11 mouse cellular contexts compared by ENCODE assay signal in the genomic region with DNA sequence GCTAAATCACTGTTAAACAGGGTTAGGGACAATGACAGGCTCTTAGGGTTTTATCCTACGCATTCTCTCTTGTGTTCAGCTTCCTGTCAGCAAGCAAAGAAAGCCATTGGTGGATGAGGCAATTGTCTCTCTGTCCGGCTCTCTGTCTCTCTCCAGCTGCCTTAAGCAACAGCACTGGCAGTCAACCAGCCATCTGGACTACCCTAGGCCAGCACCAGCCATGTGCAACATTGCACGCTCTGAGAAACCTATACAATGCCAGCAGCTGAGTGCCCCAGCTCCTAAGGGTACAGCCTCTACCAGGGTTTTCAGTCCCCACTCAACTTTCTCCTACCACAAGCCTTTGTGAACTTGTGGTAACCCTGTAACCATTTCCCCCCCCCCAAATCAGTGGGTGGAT. TPM values are rescaled to one million over a fixed set of nuclear protein-coding genes. Genes with fewer than 3 reads are reported as not detected.
DNase-seq lines count a peak whose midpoint lies in the region; ATAC-seq and TF ChIP-seq lines count a peak whose summit lies in the region.
"Had no signal": no experiment of that assay in that cellular context is flagged by ENCODE, and none has a peak within 500 bp of the region (broad histone marks: within the 10 kb centered on the region; RNA-seq: fewer than 3 reads in every experiment).

No protein-coding gene starts in this region.

- H3K4me3 ChIP-seq in liver, embryonic 14.5 days (ENCODE audit: insufficient read depth in 1 of 2, low read depth in 2 of 2, low read length in 2 of 2), result peak overlapping the region; percentile 82 to 100
- H3K4me3 ChIP-seq: forebrain, embryonic 13.5 days; hindbrain, embryonic 15.5 days had no signal

- no peaks in the 10 kb centered on the region for H3K27me3 ChIP-seq in liver, embryonic 14.5 days (ENCODE audit: control insufficient read depth, insufficient read depth, low read length)
- H3K27me3 ChIP-seq: forebrain, embryonic 13.5 days; hindbrain, embryonic 15.5 days had no signal

- ATAC-seq in liver, embryonic 14.5 days (ENCODE audit: insufficient read depth), result no peak
- no peak for ATAC-seq in megakaryocyte progenitor cell, adult 5-6 weeks (replicated peaks; ENCODE audit: poor library complexity)
- ATAC-seq: forebrain, embryonic 13.5 days had no signal

- peaks cover 22% of the 10 kb centered on the region for H3K36me3 ChIP-seq in liver, embryonic 14.5 days (replicated peaks; ENCODE audit: control insufficient read depth, insufficient read depth, low read depth)
- H3K36me3 ChIP-seq: hindbrain, embryonic 15.5 days had no signal

- peak overlapping the region; percentile 97 for H3K9ac ChIP-seq in liver, embryonic 14.5 days (replicated peaks)
- H3K9ac ChIP-seq: forebrain, embryonic 13.5 days; hindbrain, embryonic 15.5 days had no signal

- WGBS in liver, embryonic 14.5 days (ENCODE audit: insufficient replicate concordance), result 77% methylated on average over 3 of the region's 3 CpGs

- TF ChIP-seq CTCF in liver, embryonic 14.5 days (IDR thresholded peaks at IDR 0.05; ENCODE audit: low read depth), result no peak

- no peak for TF ChIP-seq EP300 in liver, embryonic 14.5 days (IDR thresholded peaks at IDR 0.05; ENCODE audit: low read depth)

- DNase-seq in heart, adult 18-20 months, result peak; percentile 67 to 69
- no peak for DNase-seq in heart, postnatal 4 days
- DNase-seq in lung, postnatal 14 days, result peak; percentile 17
- DNase-seq in lung, postnatal 25 days (ENCODE audit: low spot score), result no peak
- peak; percentile 26 for DNase-seq in heart, adult 8-10 months (ENCODE audit: low spot score)
- no peak for DNase-seq in liver, embryonic 14.5 days (ENCODE audit: low read depth in 3 of 3, low spot score in 3 of 3)
- DNase-seq in embryo, embryonic 10 days (ENCODE audit: low spot score), result no peak
- DNase-seq: cerebellum, postnatal 14 days had no signal

- H3K4me1 ChIP-seq in liver, embryonic 14.5 days (replicated peaks; ENCODE audit: control insufficient read depth in 2 of 2, insufficient read depth in 2 of 2, low read length in 1 of 2), result peaks cover 59 to 65% of the 10 kb centered on the region in 2 experiments

- H3K4me2 ChIP-seq in liver, embryonic 14.5 days (ENCODE audit: low read depth), result peak overlapping the region; percentile 94
- H3K4me2 ChIP-seq: forebrain, embryonic 13.5 days; hindbrain, embryonic 15.5 days had no signal

- H3K27ac ChIP-seq in liver, embryonic 14.5 days, result peak overlapping the region; percentile 92
- H3K27ac ChIP-seq: forebrain, embryonic 13.5 days; hindbrain, embryonic 15.5 days had no signal

- no peaks in the 10 kb centered on the region for H3K9me3 ChIP-seq in liver, embryonic 14.5 days (ENCODE audit: control insufficient read depth, low read length)
- H3K9me3 ChIP-seq: forebrain, embryonic 13.5 days; hindbrain, embryonic 15.5 days had no signal

RNA-seq across cellular contexts. Expression of a gene that starts 3.0 kb away (rescaled TPM):
- total RNA-seq in heart, adult 18-20 months (2021), result 10 to 100 TPM; 10.5 to 13.4 TPM
- 10 to 100 TPM; 20.4 to 21.6 TPM for total RNA-seq in heart, postnatal 4 days (2021)
- total RNA-seq in heart, adult 8-10 months (2022), result 10 to 100 TPM; 10.0 to 15.5 (median 12.4) TPM
- 66.6 and 75.0 TPM in 2 replicates for polyA plus RNA-seq in liver, embryonic 14.5 days (2012; rRNA removed)
- polyA plus RNA-seq in liver, embryonic 14.5 days (2014; fragmentation: Nextera tagmentation; extraction: Ambion mirVana), result 68.1 and 74.2 TPM in 2 replicates
- 12.6 and 19.4 TPM in 2 replicates for total RNA-seq in megakaryocyte progenitor cell, adult 5-6 weeks (2015)
- 24.3 and 26.0 TPM in 2 replicates for total RNA-seq in megakaryocyte progenitor cell, adult 5-6 weeks (2017)

RNA-seq across cellular contexts. Expression of a gene that starts 14.5 kb away (rescaled TPM):
- 100 to 1,000 TPM in 1 of 2 experiments, 10 to 100 TPM in 1; 99.7 to 125 TPM for total RNA-seq in heart, adult 18-20 months (2021)
- 100 to 1,000 TPM; 192 to 200 TPM for total RNA-seq in heart, postnatal 4 days (2021)
- total RNA-seq in heart, adult 8-10 months (2022), result 100 to 1,000 TPM in 2 of 4 experiments, 10 to 100 TPM in 2; 97.6 to 107 (median 102) TPM
- 221 and 273 TPM in 2 replicates for polyA plus RNA-seq in liver, embryonic 14.5 days (2012; rRNA removed)
- 461 and 495 TPM in 2 replicates for polyA plus RNA-seq in liver, embryonic 14.5 days (2014; fragmentation: Nextera tagmentation; extraction: Ambion mirVana)
- total RNA-seq in megakaryocyte progenitor cell, adult 5-6 weeks (2015), result 583 and 587 TPM in 2 replicates
- 525 and 594 TPM in 2 replicates for total RNA-seq in megakaryocyte progenitor cell, adult 5-6 weeks (2017)

RNA-seq across cellular contexts. Expression of a gene that starts 52.1 kb away (rescaled TPM):
- total RNA-seq in heart, adult 18-20 months (2021), result not detected
- under 1 TPM; 0.05 to 0.25 TPM for total RNA-seq in heart, postnatal 4 days (2021)
- total RNA-seq in heart, adult 8-10 months (2022), result under 1 TPM in 1 of 4 experiments, not detected in 3; 0.09 TPM
- polyA plus RNA-seq in liver, embryonic 14.5 days (2012; rRNA removed), result 0.01 and 0.04 TPM in 2 replicates
- polyA plus RNA-seq in liver, embryonic 14.5 days (2014; fragmentation: Nextera tagmentation; extraction: Ambion mirVana), result not detected in 2 replicates
- not detected in 2 replicates for total RNA-seq in megakaryocyte progenitor cell, adult 5-6 weeks (2015)
- total RNA-seq in megakaryocyte progenitor cell, adult 5-6 weeks (2017), result not detected in 2 replicates

Comparison
In these comparisons a context has a peak if more than half of its experiments do, and no peak if none do; other contexts are left out.
1. DNase-seq: peak in heart, adult 18-20 months (2 of 2), lung, postnatal 14 days (single experiment) and heart, adult 8-10 months (single experiment); none in heart, postnatal 4 days (single experiment), lung, postnatal 25 days (single experiment), liver, embryonic 14.5 days (0 of 3) and embryo, embryonic 10 days (single experiment).